Mouse (Mus musculus) Patski (cell line): ENCODE data around the gene H2-DMa. TPM values are rescaled to one million over a fixed set of nuclear protein-coding genes. Genes with fewer than 3 reads are reported as not detected.

Experiments
- ATAC-seq: fragments of 100-300 bp; one replicate; pipeline ENCODE4 v1.8.0; 2021
- CTCF ChIA-PET: fragments of 350-600 bp; sonication (Branson Sonifier 250); formaldehyde crosslinking; loops from one replicate; lab custom pipeline; 2022; ENCODE audit warnings: inconsistent platforms; lab: Charles Lee
- POLR2A ChIA-PET: fragments of 350-600 bp; sonication (Branson Sonifier 250); formaldehyde crosslinking; loops from one replicate; lab custom pipeline; 2022; ENCODE audit warnings: antibody characterized with exemption, inconsistent platforms; lab: Charles Lee
- DNase-seq: peaks from one replicate; pipeline ENCODE4 v3.0.0-alpha.2; 2011; ENCODE audit warnings: low read depth, low spot score
- H3K27me3 ChIP-seq: fragments of 371-371 bp; one replicate; pipeline ENCODE4 v1.5.1; 2021
- CTCF ChIP-seq: fragments of 100-300 bp; IDR thresholded peaks from one replicate; pipeline ENCODE4 v1.5.1; 2021
- in situ Hi-C: fragments of 300-500 bp; cut with MboI; formaldehyde crosslinking; loops from 3 replicates; pipeline ENCODE4 v1.11.1; 2018; ENCODE audit warnings: low pct_unique_long_range_greater_than_20kb, mixed read lengths
- polyA plus RNA-seq: library from polyadenylated mRNA; unstranded; gene quantifications from one replicate; pipeline ENCODE4 v1.2.3, GENCODE M21; 2021

The H2-DMa gene
- polyA plus RNA-seq, result 17.1 TPM

DNA sequence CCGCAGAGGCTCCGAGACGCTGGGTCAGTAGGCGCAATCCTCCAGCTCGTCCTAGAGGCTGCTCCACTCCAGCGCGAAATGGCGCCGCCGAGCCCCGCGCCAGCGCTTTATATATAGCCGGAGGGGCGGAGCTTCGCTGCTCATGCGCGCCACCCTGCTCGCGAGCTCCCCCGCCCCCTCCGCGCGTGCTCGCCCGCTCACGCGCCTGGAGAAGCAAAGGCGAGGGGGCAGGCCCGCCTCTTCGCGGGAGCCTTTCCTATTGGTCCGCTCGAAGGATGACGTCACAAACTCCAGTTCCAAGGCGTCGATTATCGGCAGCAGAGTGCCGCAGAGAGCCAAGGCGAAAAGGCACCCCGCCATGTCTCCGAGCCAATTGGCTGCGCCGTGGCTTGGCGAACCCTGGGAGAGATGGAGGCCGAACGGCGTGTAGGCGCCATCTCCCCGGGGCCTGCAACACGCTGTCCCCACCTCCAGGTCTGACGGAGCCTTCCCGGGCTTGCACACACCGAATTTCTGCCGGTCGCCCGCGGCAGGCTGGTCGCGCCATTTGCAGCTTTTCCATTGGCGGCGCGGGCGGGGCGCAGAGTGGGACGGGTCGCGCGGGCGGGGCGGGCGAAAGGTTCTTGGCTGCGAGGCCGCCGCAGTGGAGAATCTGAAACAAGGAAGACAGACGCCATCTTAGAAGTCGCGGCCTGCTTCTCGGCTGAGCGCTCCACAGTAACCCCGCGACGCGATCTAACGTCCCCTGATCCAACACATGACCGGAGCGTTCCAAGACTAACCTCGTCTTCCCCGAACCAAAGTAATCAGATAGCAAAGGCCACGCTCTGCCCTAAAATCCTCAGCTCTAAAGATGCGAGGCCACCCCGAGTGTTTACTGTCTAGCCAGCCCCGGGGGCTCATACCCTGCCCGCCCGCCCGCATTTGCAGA lies at the start of gene H2-DMa:
TSS of gene H2-DMa (plus strand) at position 293 of the 931 bp plus-strand sequence.
- no peaks in the 10 kb centered on the region for H3K27me3 ChIP-seq
- in situ Hi-C loops, result loop anchor here (25.0 kb wide), 1 partner anchor 1793 kb away; the partner anchor contains the start of genes Atat1, Mrps18b and Ppp1r10
- ATAC-seq (peak; percentile 40), DNase-seq (peak; percentile 95)
- ChIA-PET POLR2A (interaction anchor here (0.9 to 3.4 kb wide), 5 partner anchors 10 to 45 kb away, joined by 3 to 19 read pairs (median 12); no protein-coding TSS in a partner anchor), CTCF (interaction anchor here (1.5 to 6.9 kb wide), 2 partner anchors 10 to 15 kb away, joined by 4 to 42 read pairs; no protein-coding TSS in a partner anchor)
- TF ChIP-seq CTCF, result no peak

DNA sequence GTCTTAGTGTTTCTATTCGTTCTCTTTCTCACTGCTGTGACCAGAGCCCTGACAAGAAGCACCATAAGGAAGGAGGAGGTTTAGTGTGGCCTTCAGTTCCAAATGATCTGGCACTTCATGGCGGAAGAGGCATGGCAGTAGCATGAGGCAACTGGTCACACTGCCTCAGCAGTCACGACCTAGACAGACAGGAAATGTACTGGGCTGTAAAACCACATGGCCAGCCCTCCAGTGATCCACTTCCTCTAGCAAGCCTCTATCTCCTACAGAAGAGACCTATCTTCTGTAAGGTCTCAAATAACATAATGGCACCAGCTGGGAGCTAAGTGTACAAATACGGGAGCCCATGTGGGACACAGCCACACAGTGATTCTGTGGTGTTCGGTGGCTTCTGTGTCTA lies 47.2 kb upstream of the H2-DMa start:
- in situ Hi-C loops, result no loop called here
- H3K27me3 ChIP-seq, result peaks cover 6% of the 10 kb centered on the region
- TF ChIP-seq CTCF, result no peak
- DNase-seq (no peak), ATAC-seq (no peak)
- ChIA-PET POLR2A (no interaction called here), CTCF (interaction anchor here (1.6 kb wide), 1 partner anchor 13 kb away, joined by 3 read pairs; no protein-coding TSS in a partner anchor)

DNA sequence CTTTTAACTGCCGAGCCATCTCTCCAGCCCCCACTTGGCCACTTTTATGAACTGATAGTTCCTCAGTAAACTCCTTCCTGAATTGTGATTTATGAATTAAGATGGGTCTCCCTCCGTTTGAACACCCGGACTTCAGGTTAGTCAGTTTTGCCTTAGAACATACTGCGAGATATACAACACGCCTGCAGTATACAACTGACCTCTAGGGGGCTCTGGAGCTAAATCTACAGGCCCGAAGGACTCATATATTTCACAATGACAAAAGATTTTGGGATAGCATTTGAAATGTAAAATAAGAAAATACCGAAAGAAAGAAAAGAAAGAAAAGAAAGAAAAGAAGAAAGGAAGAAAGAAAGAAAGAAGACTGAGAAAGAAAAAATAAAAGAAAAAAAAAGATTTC lies 44.1 kb upstream of the H2-DMa start:
- CTCF ChIA-PET, result interaction anchor here (1.0 to 1.1 kb wide), 3 partner anchors 21 to 93 kb away, joined by 3 to 4 read pairs (median 4); no protein-coding TSS in a partner anchor
- H3K27me3 ChIP-seq, result peaks cover 9% of the 10 kb centered on the region
- peak; percentile 79 for TF ChIP-seq CTCF
- no peak for DNase-seq
- ATAC-seq, result no peak
- POLR2A ChIA-PET, result no interaction called here
- in situ Hi-C loops, result loop anchor here (5.0 kb wide), 1 partner anchor 92 kb away; no protein-coding TSS in a partner anchor

DNA sequence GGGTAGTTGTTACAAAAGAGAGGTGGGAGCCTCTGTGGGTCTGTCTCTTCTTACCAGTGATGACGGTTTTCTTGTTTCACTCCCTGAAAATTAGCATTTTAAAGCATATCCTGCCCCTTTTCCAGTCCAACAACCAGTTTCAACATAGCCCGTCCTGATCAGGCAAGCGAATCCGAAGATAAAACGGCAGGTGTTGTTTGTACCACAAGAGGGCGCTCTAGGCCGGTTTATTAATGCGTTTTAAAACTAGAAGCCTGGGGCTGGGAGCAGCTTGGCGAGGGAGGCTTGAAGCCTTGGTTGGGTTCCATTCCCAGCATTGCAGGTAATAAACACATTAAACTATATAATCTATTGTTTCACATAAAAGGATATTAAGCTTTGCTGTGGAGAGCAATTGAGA lies 41.8 kb upstream of the H2-DMa start:
- ATAC-seq (no peak), DNase-seq (peak; percentile 27)
- ChIA-PET CTCF (interaction anchor here (0.7 to 2.1 kb wide), 11 partner anchors 11 to 92 kb away, joined by 3 to 8 read pairs (median 3); partner anchors contain the start of gene H2-Oa), POLR2A (interaction anchor here (0.9 to 1.0 kb wide), 2 partner anchors 25 to 93 kb away, joined by 3 read pairs; no protein-coding TSS in a partner anchor)
- in situ Hi-C loops, result loop anchor here (5.0 kb wide), 1 partner anchor 90 kb away; no protein-coding TSS in a partner anchor
- peaks cover 9% of the 10 kb centered on the region for H3K27me3 ChIP-seq
- TF ChIP-seq CTCF, result peak; percentile 93

DNA sequence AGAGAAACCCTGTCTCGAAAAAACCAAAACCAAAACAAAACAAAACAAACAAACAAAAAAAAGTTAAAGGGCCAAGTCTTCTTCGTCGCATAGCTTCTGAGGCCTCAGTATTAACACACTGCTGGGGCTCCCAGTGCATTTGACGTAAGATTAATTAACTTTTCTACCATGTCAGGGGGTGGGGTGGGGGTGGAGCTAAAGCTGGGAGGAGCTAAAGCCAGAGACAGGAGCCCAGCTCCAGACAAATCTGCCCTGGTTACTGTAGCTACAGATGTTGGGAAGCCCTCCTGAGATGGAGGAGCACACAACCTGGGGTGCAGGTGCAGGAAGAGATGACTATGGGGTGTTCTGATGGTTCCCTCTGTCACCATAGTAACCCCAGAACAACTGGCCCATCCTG lies 41.2 kb upstream of the H2-DMa start:
- in situ Hi-C loops, result loop anchor here (5.0 kb wide), 1 partner anchor 89 kb away; no protein-coding TSS in a partner anchor
- peaks cover 9% of the 10 kb centered on the region for H3K27me3 ChIP-seq
- no peak for ATAC-seq
- ChIA-PET POLR2A (interaction anchor here (0.9 to 1.0 kb wide), 2 partner anchors 25 to 93 kb away, joined by 3 read pairs; no protein-coding TSS in a partner anchor), CTCF (interaction anchor here (0.7 to 2.1 kb wide), 11 partner anchors 10 to 92 kb away, joined by 3 to 8 read pairs (median 3); partner anchors contain the start of gene H2-Oa)
- no peak for DNase-seq
- TF ChIP-seq CTCF, result no peak

DNA sequence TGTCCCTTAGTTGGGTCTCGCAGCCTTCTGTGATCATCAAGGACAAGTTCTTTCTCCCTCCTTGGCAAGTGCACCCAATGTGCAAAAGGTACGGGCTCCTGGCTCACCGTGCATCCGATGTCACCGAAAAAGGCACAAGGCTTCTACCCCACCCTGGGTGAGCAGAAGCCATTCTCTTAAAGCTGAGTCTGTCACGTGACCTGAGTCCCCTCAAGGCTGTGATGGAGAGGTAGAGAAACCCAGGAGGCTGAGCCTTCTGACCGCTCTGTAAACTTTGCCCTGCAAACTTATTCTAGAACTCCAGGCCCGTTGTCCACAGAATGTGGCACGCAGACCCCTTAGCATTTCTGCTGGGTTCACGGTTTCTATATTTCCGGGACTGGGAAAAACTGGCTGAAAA lies 40.3 kb upstream of the H2-DMa start:
- DNase-seq (no peak), ATAC-seq (no peak)
- CTCF ChIA-PET, result interaction anchor here (0.7 to 2.1 kb wide), 3 partner anchors 9 to 174 kb away, joined by 3 to 8 read pairs (median 5); no protein-coding TSS in a partner anchor
- no peak for TF ChIP-seq CTCF
- in situ Hi-C loops, result loop anchor here (5.0 kb wide), 1 partner anchor 88 kb away; no protein-coding TSS in a partner anchor
- H3K27me3 ChIP-seq, result peaks cover 9% of the 10 kb centered on the region
- POLR2A ChIA-PET, result no interaction called here

DNA sequence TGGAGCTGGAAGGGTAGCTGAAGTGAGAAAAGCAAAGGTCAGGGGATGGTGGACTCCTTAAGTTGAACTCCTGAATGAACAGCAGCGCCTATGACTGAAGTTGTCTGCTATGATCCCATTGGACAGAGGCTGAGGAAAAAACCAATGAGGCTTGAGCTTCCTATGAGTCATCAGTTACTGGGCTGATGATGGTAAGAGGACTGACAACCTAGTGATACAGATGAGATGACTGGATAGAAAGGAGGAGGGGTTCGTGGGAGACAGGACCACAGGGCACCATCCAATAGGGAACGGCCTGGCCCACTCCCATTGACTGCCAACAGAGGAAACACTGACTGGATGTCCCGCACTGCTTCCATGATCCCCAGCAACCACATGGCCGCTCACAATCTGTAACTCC lies 39.7 kb upstream of the H2-DMa start:
- ChIA-PET CTCF (interaction anchor here (1.3 to 2.1 kb wide), 3 partner anchors 9 to 90 kb away, joined by 4 to 8 read pairs (median 5); no protein-coding TSS in a partner anchor), POLR2A (no interaction called here)
- TF ChIP-seq CTCF, result no peak
- peaks cover 9% of the 10 kb centered on the region for H3K27me3 ChIP-seq
- in situ Hi-C loops, result loop anchor here (5.0 kb wide), 1 partner anchor 88 kb away; no protein-coding TSS in a partner anchor
- DNase-seq (peak; percentile 17), ATAC-seq (no peak)

DNA sequence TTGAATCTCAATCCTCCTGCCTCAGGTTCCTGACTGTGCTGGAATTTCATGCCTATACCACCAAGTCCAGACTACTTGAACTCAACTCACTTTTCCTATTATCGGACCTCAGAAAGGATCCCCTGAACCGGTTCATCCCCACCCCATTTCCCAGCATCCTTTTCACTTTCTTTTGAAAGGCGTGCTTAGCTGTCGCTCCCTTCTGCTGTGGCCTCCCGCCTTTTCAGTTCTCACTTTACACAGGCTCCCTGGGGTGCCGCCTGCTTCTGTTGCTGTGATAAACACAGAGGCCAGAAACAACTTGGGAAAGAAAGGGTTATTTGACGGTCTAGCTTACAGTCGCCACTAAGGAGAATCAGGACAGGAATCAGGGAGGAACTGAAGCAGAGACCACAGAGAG lies 36.2 kb upstream of the H2-DMa start:
- in situ Hi-C loops, result no loop called here
- no peaks in the 10 kb centered on the region for H3K27me3 ChIP-seq
- ATAC-seq, result no peak
- DNase-seq, result no peak
- ChIA-PET CTCF (no interaction called here), POLR2A (no interaction called here)
- no peak for TF ChIP-seq CTCF

DNA sequence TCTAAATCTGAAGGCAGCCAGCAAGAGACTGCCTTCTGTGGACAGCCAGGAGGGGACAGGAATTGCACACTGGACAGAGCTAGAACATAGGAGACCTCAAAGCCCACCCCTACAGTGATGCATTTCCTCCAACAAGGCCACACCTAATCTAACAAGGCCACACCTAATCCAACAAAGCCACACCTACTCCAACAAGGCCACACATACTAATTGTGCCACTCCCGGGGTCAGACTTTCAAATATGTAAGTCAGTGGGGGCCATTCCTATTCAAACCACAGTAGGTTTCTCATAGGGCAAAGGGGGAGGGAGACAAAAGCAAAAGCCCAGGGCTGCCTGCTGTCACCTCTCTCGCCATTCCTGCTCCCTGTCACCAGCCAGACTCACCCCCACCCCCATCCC lies 32.0 kb upstream of the H2-DMa start:
- DNase-seq, result no peak
- no peak for TF ChIP-seq CTCF
- CTCF ChIA-PET, result interaction anchor here (2.3 kb wide), 1 partner anchor 9 kb away, joined by 8 read pairs; no protein-coding TSS in a partner anchor
- POLR2A ChIA-PET, result no interaction called here
- in situ Hi-C loops, result no loop called here
- no peak for ATAC-seq
- H3K27me3 ChIP-seq, result peaks cover 3% of the 10 kb centered on the region

DNA sequence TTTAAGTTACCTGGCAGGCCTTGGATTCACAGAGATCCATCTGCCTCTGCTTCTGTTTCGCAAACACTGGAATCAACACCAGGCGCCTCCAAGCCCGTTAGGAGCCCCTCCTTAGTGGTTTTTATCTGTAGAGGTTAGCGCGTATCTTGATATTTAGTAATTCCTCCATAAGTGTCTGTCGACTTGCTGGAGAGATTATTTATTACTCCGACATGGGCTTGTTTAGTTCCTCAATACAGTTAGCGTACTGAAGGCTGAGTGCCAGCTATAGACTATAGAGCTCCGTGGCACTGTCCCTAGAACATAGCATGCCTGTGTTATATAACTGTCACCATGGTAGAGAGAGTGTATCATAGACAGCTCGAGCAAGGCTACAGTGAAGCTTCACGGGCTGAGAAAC lies 31.2 kb upstream of the H2-DMa start:
- POLR2A ChIA-PET, result interaction anchor here (0.6 kb wide), 2 partner anchors 34 to 37 kb away, joined by 3 to 4 read pairs; no protein-coding TSS in a partner anchor
- in situ Hi-C loops, result no loop called here
- no peak for DNase-seq
- H3K27me3 ChIP-seq, result peaks cover 3% of the 10 kb centered on the region
- TF ChIP-seq CTCF, result no peak
- no peak for ATAC-seq
- CTCF ChIA-PET, result interaction anchor here (0.7 to 2.3 kb wide), 2 partner anchors 10 to 12 kb away, joined by 3 to 8 read pairs; no protein-coding TSS in a partner anchor
